ENCODE assay signal across 17 mouse cellular contexts in genomic region chr10:122570909-122571551, GRCm38 (mm10).
DNase-seq lines count a peak whose midpoint lies in the region; ATAC-seq and TF ChIP-seq lines count a peak whose summit lies in the region.
"Had no signal": no experiment of that assay in that cellular context is flagged by ENCODE, and none has a peak within 500 bp of the region (broad histone marks: within the 10 kb centered on the region; RNA-seq: fewer than 3 reads in every experiment).

No protein-coding gene starts in this region.

- no peak overlapping the region for H3K9ac ChIP-seq in hindbrain, embryonic 16.5 days (ENCODE audit: low read depth, low read length)
- no peak overlapping the region for H3K9ac ChIP-seq in hindbrain, embryonic 14.5 days
- H3K9ac ChIP-seq in stomach, embryonic 15.5 days, result no peak overlapping the region
- no peak overlapping the region for H3K9ac ChIP-seq in stomach, postnatal 0 days (ENCODE audit: low read length)
- no peak overlapping the region for H3K9ac ChIP-seq in midbrain, embryonic 11.5 days (ENCODE audit: low read length)
- H3K9ac ChIP-seq: embryonic facial prominence, embryonic 12.5 days; forebrain, embryonic 15.5 days; limb, embryonic 15.5 days had no signal

- H3K4me2 ChIP-seq in hindbrain, embryonic 16.5 days (ENCODE audit: low read length), result no peak overlapping the region
- no peak overlapping the region for H3K4me2 ChIP-seq in hindbrain, embryonic 14.5 days (replicated peaks)
- no peak overlapping the region for H3K4me2 ChIP-seq in stomach, embryonic 15.5 days
- H3K4me2 ChIP-seq in stomach, postnatal 0 days (replicated peaks; ENCODE audit: low read depth), result no peak overlapping the region
- H3K4me2 ChIP-seq in midbrain, embryonic 11.5 days, result no peak overlapping the region
- H3K4me2 ChIP-seq: embryonic facial prominence, embryonic 12.5 days; forebrain, embryonic 15.5 days; limb, embryonic 15.5 days had no signal

- WGBS in hindbrain, embryonic 16.5 days, result 43% methylated on average over 13 of the region's 13 CpGs
- 52% methylated on average over 13 of the region's 13 CpGs for WGBS in hindbrain, embryonic 14.5 days
- 23% methylated on average over 13 of the region's 13 CpGs for WGBS in stomach, embryonic 15.5 days
- WGBS in stomach, postnatal 0 days, result 19% methylated on average over 13 of the region's 13 CpGs
- 19% methylated on average over 13 of the region's 13 CpGs for WGBS in midbrain, embryonic 11.5 days
- WGBS in cerebellum, adult 2 months, result 71% methylated on average over 13 of the region's 13 CpGs

- no peaks in the 10 kb centered on the region; the same call in 1 of the 2 replicates for H3K4me1 ChIP-seq in hindbrain, embryonic 16.5 days (ENCODE audit: control insufficient read depth, insufficient read depth, low read depth, low read length)
- H3K4me1 ChIP-seq in hindbrain, embryonic 14.5 days (replicated peaks; ENCODE audit: control insufficient read depth, insufficient read depth, low read length), result no peaks in the 10 kb centered on the region
- no peaks in the 10 kb centered on the region for H3K4me1 ChIP-seq in stomach, embryonic 15.5 days
- no peaks in the 10 kb centered on the region for H3K4me1 ChIP-seq in stomach, postnatal 0 days (replicated peaks; ENCODE audit: control insufficient read depth, insufficient read depth)
- no peaks in the 10 kb centered on the region for H3K4me1 ChIP-seq in midbrain, embryonic 11.5 days (ENCODE audit: control insufficient read depth, insufficient read depth, low read length)
- H3K4me1 ChIP-seq in cerebellum, adult 2 months (ENCODE audit: control insufficient read depth, insufficient read depth, low read length), result no peaks in the 10 kb centered on the region
- H3K4me1 ChIP-seq: limb, embryonic 15.5 days had no signal

- no peak for TF ChIP-seq POLR2A in cerebellum, adult 2 months (IDR thresholded peaks at IDR 0.05; ENCODE audit: borderline replicate concordance, insufficient read depth, low read length)

- H3K36me3 ChIP-seq in hindbrain, embryonic 16.5 days (ENCODE audit: control insufficient read depth, insufficient read depth, low read length), result no peaks in the 10 kb centered on the region
- no peaks in the 10 kb centered on the region for H3K36me3 ChIP-seq in hindbrain, embryonic 14.5 days (replicated peaks; ENCODE audit: control insufficient read depth, insufficient read depth)
- no peaks in the 10 kb centered on the region for H3K36me3 ChIP-seq in stomach, embryonic 15.5 days
- no peaks in the 10 kb centered on the region for H3K36me3 ChIP-seq in stomach, postnatal 0 days (ENCODE audit: control insufficient read depth, insufficient read depth, low read length)
- H3K36me3 ChIP-seq in midbrain, embryonic 11.5 days (ENCODE audit: control insufficient read depth, insufficient read depth, low read length), result no peaks in the 10 kb centered on the region
- H3K36me3 ChIP-seq: embryonic facial prominence, embryonic 12.5 days; forebrain, embryonic 15.5 days; limb, embryonic 15.5 days had no signal

- ATAC-seq in hindbrain, embryonic 16.5 days, result peak; percentile 45; the same call in 1 of the 2 replicates
- ATAC-seq in hindbrain, embryonic 14.5 days (ENCODE audit: low FRiP score), result no peak
- peak; percentile 39 for ATAC-seq in stomach, embryonic 15.5 days (ENCODE audit: insufficient read depth, low FRiP score, low read depth)
- ATAC-seq in stomach, postnatal 0 days (ENCODE audit: low FRiP score, low TSS enrichment), result no peak; the same call in 1 of the 2 replicates
- ATAC-seq in midbrain, embryonic 11.5 days (ENCODE audit: low FRiP score), result peak; percentile 27; the same call in 1 of the 2 replicates

- no peak for DNase-seq in hindbrain, embryonic 14.5 days (ENCODE audit: low spot score)
- DNase-seq in stomach, postnatal 0 days (ENCODE audit: low spot score), result no peak
- no peak for DNase-seq in midbrain, embryonic 11.5 days (ENCODE audit: low spot score, missing footprints)
- no peak for DNase-seq in cerebellum, adult 2 months
- no peak for DNase-seq in left cerebral cortex, postnatal 4 days
- no peak for DNase-seq in heart, postnatal 14 days
- DNase-seq: adrenal gland, adult 2 months; cerebellum, adult 11-12 months; heart, adult 2 months; heart, postnatal 36 days; spleen, adult 18-20 months; thymus, adult 18-20 months had no signal

- no peaks in the 10 kb centered on the region for H3K9me3 ChIP-seq in hindbrain, embryonic 16.5 days (ENCODE audit: control insufficient read depth, low read length)
- no peaks in the 10 kb centered on the region for H3K9me3 ChIP-seq in hindbrain, embryonic 14.5 days (ENCODE audit: control insufficient read depth, low read length)
- H3K9me3 ChIP-seq in stomach, embryonic 15.5 days, result no peaks in the 10 kb centered on the region
- no peaks in the 10 kb centered on the region for H3K9me3 ChIP-seq in stomach, postnatal 0 days (ENCODE audit: control insufficient read depth, low read length)
- no peaks in the 10 kb centered on the region for H3K9me3 ChIP-seq in midbrain, embryonic 11.5 days (ENCODE audit: control insufficient read depth, low read length)
- H3K9me3 ChIP-seq: embryonic facial prominence, embryonic 12.5 days; forebrain, embryonic 15.5 days; limb, embryonic 15.5 days had no signal

- no peak overlapping the region for H3K27ac ChIP-seq in hindbrain, embryonic 16.5 days (ENCODE audit: low read depth, low read length)
- no peak overlapping the region for H3K27ac ChIP-seq in hindbrain, embryonic 14.5 days
- no peak overlapping the region for H3K27ac ChIP-seq in stomach, embryonic 15.5 days
- no peak overlapping the region for H3K27ac ChIP-seq in stomach, postnatal 0 days (replicated peaks)
- no peak overlapping the region for H3K27ac ChIP-seq in midbrain, embryonic 11.5 days (ENCODE audit: low read depth, low read length)
- H3K27ac ChIP-seq in cerebellum, adult 2 months (ENCODE audit: insufficient read depth, low read length), result no peak overlapping the region
- H3K27ac ChIP-seq: embryonic facial prominence, embryonic 12.5 days; forebrain, embryonic 15.5 days; heart, adult 2 months; limb, embryonic 15.5 days had no signal

- intact Hi-C loops in left cerebral cortex, postnatal 4 days (cut with DNase I), result loop anchor here (10.0 kb wide), 1 partner anchor 104 kb away; the partner anchor contains the start of gene Ppm1h
- intact Hi-C loops in heart, postnatal 14 days (cut with DNase I), result no loop called here

- no peak for TF ChIP-seq CTCF in stomach, postnatal 0 days (IDR thresholded peaks at IDR 0.05; ENCODE audit: low read depth)
- no peak for TF ChIP-seq CTCF in cerebellum, adult 2 months (IDR thresholded peaks at IDR 0.05; ENCODE audit: borderline replicate concordance, insufficient read depth, low read depth, low read length)

- H3K27me3 ChIP-seq in hindbrain, embryonic 16.5 days (replicated peaks; ENCODE audit: control insufficient read depth, insufficient read depth, low read length), result no peaks in the 10 kb centered on the region
- H3K27me3 ChIP-seq in hindbrain, embryonic 14.5 days (ENCODE audit: control insufficient read depth, insufficient read depth, low read length), result no peaks in the 10 kb centered on the region
- H3K27me3 ChIP-seq in stomach, embryonic 15.5 days (replicated peaks), result no peaks in the 10 kb centered on the region
- H3K27me3 ChIP-seq in stomach, postnatal 0 days (ENCODE audit: control insufficient read depth, insufficient read depth, low read length), result no peaks in the 10 kb centered on the region
- no peaks in the 10 kb centered on the region for H3K27me3 ChIP-seq in midbrain, embryonic 11.5 days (ENCODE audit: control insufficient read depth, insufficient read depth, low read length)
- no peaks in the 10 kb centered on the region for H3K27me3 ChIP-seq in cerebellum, adult 2 months (ENCODE audit: control insufficient read depth, insufficient read depth, low read length)
- H3K27me3 ChIP-seq: embryonic facial prominence, embryonic 12.5 days; forebrain, embryonic 15.5 days; limb, embryonic 15.5 days had no signal

- no peak for TF ChIP-seq EP300 in stomach, postnatal 0 days (optimal IDR thresholded peaks at IDR 0.05)

- no peak overlapping the region for H3K4me3 ChIP-seq in hindbrain, embryonic 16.5 days (ENCODE audit: low read length)
- H3K4me3 ChIP-seq in hindbrain, embryonic 14.5 days (replicated peaks; ENCODE audit: low read length), result no peak overlapping the region
- no peak overlapping the region for H3K4me3 ChIP-seq in stomach, embryonic 15.5 days (replicated peaks)
- no peak overlapping the region for H3K4me3 ChIP-seq in stomach, postnatal 0 days (ENCODE audit: low read depth, low read length)
- no peak overlapping the region for H3K4me3 ChIP-seq in midbrain, embryonic 11.5 days (ENCODE audit: low read depth, low read length)
- H3K4me3 ChIP-seq in cerebellum, adult 2 months (replicated peaks; ENCODE audit: insufficient read depth, low read depth, low read length), result no peak overlapping the region
- H3K4me3 ChIP-seq: embryonic facial prominence, embryonic 12.5 days; forebrain, embryonic 15.5 days; heart, adult 2 months; limb, embryonic 15.5 days had no signal

Comparison
In these comparisons a context has a peak if more than half of its experiments do, and no peak if none do; other contexts are left out.
1. ATAC-seq: peak in hindbrain, embryonic 16.5 days (single experiment), stomach, embryonic 15.5 days (single experiment) and midbrain, embryonic 11.5 days (single experiment); none in hindbrain, embryonic 14.5 days (single experiment) and stomach, postnatal 0 days (single experiment).